Mouse (Mus musculus) kidney, adult 2 months (tissue): ENCODE results near the gene Skp1a. TPM values are rescaled to one million over a fixed set of nuclear protein-coding genes. Genes with fewer than 3 reads are reported as not detected.

Source experiments
- DNase-seq: peaks from one replicate; pipeline ENCODE4 v3.0.0; 2021
- H3K27ac ChIP-seq: fragments of 200-500 bp; 2 replicates; pipeline ENCODE4 v1.5.1; 2012; ENCODE audit warnings: low read depth, low read length, control low read depth, inconsistent platforms; ENCODE audit not compliant: insufficient read depth
- H3K27me3 ChIP-seq: fragments of 200-500 bp; replicated peaks from 2 replicates; pipeline ENCODE4 v1.6.1; 2012; ENCODE audit warnings: mild to moderate bottlenecking, moderate library complexity, low read length, inconsistent platforms; ENCODE audit not compliant: control insufficient read depth, insufficient read depth
- H3K36me3 ChIP-seq: fragments of 200-500 bp; 2 replicates; pipeline ENCODE4 v1.6.1; 2012; ENCODE audit warnings: mild to moderate bottlenecking, moderate library complexity, low read length, inconsistent platforms; ENCODE audit not compliant: control insufficient read depth, insufficient read depth
- H3K4me1 ChIP-seq: fragments of 200-500 bp; 2 replicates; pipeline ENCODE4 v1.6.1; 2011; ENCODE audit warnings: low read length; ENCODE audit not compliant: control insufficient read depth, insufficient read depth
- H3K4me3 ChIP-seq: fragments of 200-500 bp; 2 replicates; pipeline ENCODE4 v1.5.1; 2011; ENCODE audit warnings: mild to moderate bottlenecking, low read depth, low read length, control low read depth; ENCODE audit not compliant: insufficient read depth
- CTCF ChIP-seq: fragments of 200-500 bp; conservative IDR thresholded peaks from 2 replicates; pipeline ENCODE4 v1.5.1; 2011; ENCODE audit warnings: low read depth, mild to moderate bottlenecking, control low read depth, low read length, moderate library complexity, mixed read lengths; ENCODE audit not compliant: insufficient read depth, insufficient read length
- POLR2A ChIP-seq: fragments of 200-500 bp; IDR thresholded peaks from one replicate; pipeline ENCODE4 v1.6.1; 2011; ENCODE audit warnings: low read depth, low read length, control low read depth
- WGBS: fragments of 180-500 bp; shearing (Covaris S2); methylation state at CpG from one replicate; pipeline ENCODE4 v1.1.7; 2018; 5-methylcytosine and 5-hydroxymethylcytosine counted together
- polyA plus RNA-seq: library from polyadenylated mRNA; depleted of rRNA; stranded (reverse); fragments of >200 nt; gene quantifications from 2 replicates; pipeline ENCODE4 v1.2.3, GENCODE M21; 2012

The Skp1a gene
- polyA plus RNA-seq, 1 experiment: 68.9 TPM

DNA sequence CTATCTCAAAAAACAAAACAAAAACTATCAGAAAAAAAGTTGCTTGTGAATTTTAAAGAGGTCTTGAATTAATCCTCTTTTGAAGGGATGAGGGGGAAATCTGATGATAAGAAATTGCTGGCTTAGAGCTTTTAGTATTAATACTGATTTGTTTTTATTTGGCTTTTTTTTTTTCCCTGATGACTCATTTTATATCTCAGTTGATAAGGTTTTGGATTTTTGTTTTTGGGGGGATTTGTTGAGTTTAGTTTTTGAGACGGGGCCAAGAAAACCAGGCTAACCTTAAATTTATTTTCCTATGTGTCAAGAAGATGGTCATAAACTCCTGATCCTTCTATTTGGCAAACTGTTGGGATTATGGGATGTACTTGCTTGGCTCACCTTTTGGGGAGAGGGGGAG lies 2.1 kb downstream of the Skp1a start:
- TF ChIP-seq CTCF (no peak), POLR2A (no peak)
- WGBS: 83% methylated on average over 1 of the region's 1 CpGs
- Histone ChIP-seq H3K27me3 (no peaks in the 10 kb centered on the region), H3K36me3 (peaks cover 6% of the 10 kb centered on the region), H3K4me1 (peaks cover 23% of the 10 kb centered on the region), H3K4me3 (no peak overlapping the region), H3K27ac (peak overlapping the region; percentile 38; the same call in 1 of the 2 replicates)
- DNase-seq: no peak

DNA sequence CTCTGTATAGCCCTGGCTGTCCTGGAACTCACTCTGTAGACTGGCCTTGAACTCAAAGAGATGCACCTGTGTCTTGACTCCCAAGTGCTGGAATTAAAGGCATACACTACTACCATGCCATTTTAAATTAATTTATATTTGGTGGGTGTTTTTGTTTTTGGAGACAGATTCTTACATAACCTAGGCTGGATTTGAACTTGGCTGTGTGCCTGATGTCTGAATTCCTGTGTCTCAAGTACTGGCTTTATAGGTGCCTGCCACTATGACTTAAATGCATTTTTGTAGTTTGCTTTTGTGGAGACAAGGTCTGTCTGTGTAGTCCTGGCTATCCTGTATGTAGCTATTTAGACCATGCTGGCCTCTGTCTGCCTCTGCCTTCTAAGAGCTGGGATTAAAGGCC lies 2.7 kb downstream of the Skp1a start:
- TF ChIP-seq POLR2A (no peak), CTCF (no peak)
- Histone ChIP-seq H3K4me1 (peaks cover 23% of the 10 kb centered on the region), H3K36me3 (peaks cover 6% of the 10 kb centered on the region), H3K27ac (peak overlapping the region; percentile 68; the same call in 1 of the 2 replicates), H3K4me3 (no peak overlapping the region), H3K27me3 (no peaks in the 10 kb centered on the region)
- peak; percentile 60 for DNase-seq

DNA sequence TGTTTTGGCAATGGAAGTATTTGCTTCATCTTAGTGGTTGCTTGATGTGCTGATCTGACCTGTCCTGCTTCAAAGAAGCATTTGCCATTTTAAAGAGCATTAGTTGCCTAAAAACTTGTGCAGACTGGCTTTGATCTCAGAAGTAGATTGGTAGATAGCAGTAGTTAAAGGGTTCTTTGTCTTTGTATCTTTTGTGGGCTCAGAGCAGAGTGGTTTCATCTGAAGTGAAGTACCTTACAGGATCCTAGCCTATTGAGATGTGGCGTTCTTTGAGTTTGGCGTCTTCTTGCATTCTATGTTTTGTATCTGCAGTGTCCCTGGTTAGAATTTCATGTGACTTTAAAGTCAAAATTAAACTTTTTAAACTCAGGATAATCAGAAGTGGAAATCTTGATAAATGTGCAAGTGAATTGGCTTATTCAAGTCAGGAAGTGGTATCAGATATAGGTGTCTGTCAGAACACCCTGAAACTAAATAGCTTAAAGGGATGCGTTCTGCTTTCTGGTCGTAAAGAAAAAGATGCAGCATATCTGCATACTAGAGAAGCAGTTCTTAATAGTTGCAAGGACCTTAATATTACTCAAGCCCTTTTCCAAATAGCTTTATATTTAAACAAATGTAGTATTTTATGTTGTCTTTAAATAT lies 9.2 kb downstream of the Skp1a start:
- no peak for DNase-seq
- TF ChIP-seq POLR2A: no peak
- no peak for TF ChIP-seq CTCF
- 87% methylated on average over 4 of the region's 4 CpGs for WGBS
- Histone ChIP-seq H3K27me3 (no peaks in the 10 kb centered on the region), H3K36me3 (peaks cover 13% of the 10 kb centered on the region), H3K4me3 (no peak overlapping the region), H3K27ac (no peak overlapping the region), H3K4me1 (no peaks in the 10 kb centered on the region; the same call in 1 of the 2 replicates)

DNA sequence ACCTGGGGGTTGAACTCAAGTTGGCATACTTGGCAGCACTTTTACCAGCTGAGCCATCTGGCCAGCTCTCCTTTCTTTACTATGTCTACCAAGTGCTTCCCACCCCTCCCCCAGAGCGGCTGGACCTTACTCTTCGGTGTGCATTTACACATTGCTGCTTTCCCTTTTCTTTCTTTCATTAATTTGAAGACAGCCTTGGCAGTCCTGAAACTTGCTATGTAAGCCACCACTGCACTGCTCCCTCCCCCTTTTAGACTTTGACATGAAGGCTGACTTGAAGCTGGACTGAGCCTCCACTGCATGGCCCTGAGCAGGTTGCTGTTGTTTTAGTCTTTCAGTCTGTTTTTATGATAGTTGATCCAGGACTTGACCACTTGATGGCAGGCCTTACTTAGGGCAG lies 17.7 kb downstream of the Skp1a start:
- TF ChIP-seq CTCF: no peak
- TF ChIP-seq POLR2A: no peak
- Histone ChIP-seq H3K27ac (no peak overlapping the region), H3K4me1 (peaks cover 13% of the 10 kb centered on the region), H3K4me3 (no peak overlapping the region), H3K36me3 (peaks cover 4% of the 10 kb centered on the region), H3K27me3 (no peaks in the 10 kb centered on the region)
- 56% methylated on average over 2 of the region's 2 CpGs for WGBS
- peak; percentile 81 for DNase-seq

DNA sequence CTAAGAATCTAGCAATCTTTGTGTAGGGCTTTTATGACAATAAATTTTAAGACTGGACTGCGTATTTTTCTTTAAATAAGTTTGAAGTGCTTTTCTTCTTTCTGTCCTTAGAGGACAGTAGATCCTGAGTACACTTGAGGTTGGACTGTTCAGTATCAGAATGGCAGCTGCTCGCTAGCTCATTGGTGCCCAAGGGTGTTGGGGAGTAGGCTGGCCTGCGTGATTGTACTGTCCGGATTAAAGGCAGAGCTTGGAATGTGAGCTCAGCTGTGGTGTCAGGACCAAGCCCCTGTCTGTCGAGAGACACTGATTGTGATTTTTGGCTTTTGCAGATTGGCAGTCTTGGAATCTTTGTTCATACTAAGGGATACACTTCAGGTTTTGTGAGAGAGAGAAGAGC lies 20.0 kb downstream of the Skp1a start:
- Histone ChIP-seq H3K4me1 (peaks cover 13% of the 10 kb centered on the region), H3K4me3 (no peak overlapping the region), H3K36me3 (no peaks in the 10 kb centered on the region; the same call in 1 of the 2 replicates), H3K27me3 (no peaks in the 10 kb centered on the region), H3K27ac (no peak overlapping the region)
- DNase-seq: no peak
- TF ChIP-seq CTCF: no peak
- 73% methylated on average over 5 of the region's 5 CpGs for WGBS

DNA sequence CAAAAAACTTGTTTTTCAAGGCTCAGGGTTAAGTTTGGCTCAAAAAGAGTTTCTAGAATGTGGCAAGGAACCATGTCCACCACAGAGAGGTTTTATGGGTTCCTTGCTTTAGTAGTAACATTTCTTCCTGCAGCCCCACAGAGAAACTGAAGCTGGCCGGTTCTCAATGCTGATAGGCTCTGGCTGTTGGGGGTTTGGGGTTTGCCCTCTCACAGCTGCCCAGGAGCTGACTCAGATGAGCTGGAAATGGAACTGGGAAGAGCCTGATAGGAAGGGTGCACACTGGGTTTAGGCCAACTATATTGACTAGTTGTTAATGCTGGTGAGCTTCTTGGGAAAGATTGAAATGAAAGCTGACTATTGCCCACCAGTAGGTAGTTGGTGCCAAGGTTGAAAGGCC lies 20.9 kb downstream of the Skp1a start:
- WGBS: 65% methylated on average over 1 of the region's 1 CpGs
- no peaks in the 10 kb centered on the region for H3K27me3 ChIP-seq
- no peak overlapping the region for H3K4me3 ChIP-seq
- peaks cover 13% of the 10 kb centered on the region for H3K4me1 ChIP-seq
- no peak for DNase-seq
- H3K36me3 ChIP-seq: no peaks in the 10 kb centered on the region
- TF ChIP-seq POLR2A (no peak), CTCF (no peak)
- 0 out of 2 replicates have a peak overlapping the region, but pooled peaks have one; percentile 22 for H3K27ac ChIP-seq

DNA sequence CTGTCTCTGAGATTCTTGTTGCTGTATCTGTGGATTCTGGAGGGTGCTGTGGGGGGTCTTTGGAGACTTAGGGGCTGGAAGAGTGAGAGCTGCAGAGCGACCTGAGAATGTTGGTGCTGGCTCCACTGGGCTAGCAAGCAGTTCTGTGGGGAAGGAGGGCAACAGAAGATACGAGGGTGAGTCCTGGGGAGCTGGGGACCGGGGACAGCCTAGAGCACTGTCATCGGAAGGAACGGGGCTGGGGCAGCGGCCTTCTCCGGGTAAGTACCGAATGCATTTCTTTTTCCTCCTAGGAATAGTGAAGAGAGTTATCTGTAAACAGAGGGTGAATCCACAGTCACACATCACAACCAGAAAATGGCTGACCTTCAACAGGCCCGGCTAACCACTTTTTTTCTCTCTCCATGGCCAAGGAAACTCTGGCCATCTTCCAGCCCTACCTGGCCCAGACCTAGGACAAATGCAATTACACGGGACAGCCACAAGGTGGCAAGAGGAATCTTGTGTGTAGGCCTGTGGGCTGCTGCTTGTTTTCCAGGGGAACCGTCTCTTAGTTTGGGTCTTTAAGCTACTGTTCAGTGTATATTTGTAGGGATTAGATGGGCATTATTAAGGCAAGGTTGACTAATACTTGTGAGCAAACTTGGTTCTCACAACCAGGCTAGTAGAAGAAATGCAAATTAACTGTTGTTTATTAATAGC lies 22.0 kb downstream of the Skp1a start:
- DNase-seq: peak; percentile 91
- no peaks in the 10 kb centered on the region for H3K36me3 ChIP-seq

More for the DNA sequence above, 22.0 kb downstream of the Skp1a start:
- Histone ChIP-seq H3K4me1 (peaks cover 10% of the 10 kb centered on the region), H3K4me3 (no peak overlapping the region), H3K27ac (no peak overlapping the region), H3K27me3 (no peaks in the 10 kb centered on the region)
- no peak for TF ChIP-seq POLR2A
- TF ChIP-seq CTCF: peak; percentile 94
- 64% methylated on average over 11 of the region's 11 CpGs for WGBS
